Mouse (Mus musculus) CH12.LX (cell line): Measurements from ENCODE around the gene Map7. TPM values are rescaled to one million over a fixed set of nuclear protein-coding genes. Genes with fewer than 3 reads are reported as not detected.

Experiments
- DNase-seq: peaks from one replicate; pipeline ENCODE4 v3.0.0-alpha.2; 2013; ENCODE audit errors: extremely low read depth
- H3K27ac ChIP-seq: 2 replicates; pipeline ENCODE4 v1.5.1; 2012; ENCODE audit warnings: low read depth, mild to moderate bottlenecking, control low read depth, moderate library complexity; ENCODE audit not compliant: insufficient read depth
- H3K27me3 ChIP-seq: replicated peaks from 2 replicates; pipeline ENCODE3; 2012; ENCODE audit warnings: inconsistent platforms
- H3K36me3 ChIP-seq, 2 experiments: replicated peaks in 1 of 2; 2 replicates each; pipeline versions ENCODE3 to v1.6.1; 2012; ENCODE audit warnings: inconsistent platforms in 1 of 2, low read length in 1 of 2, mild to moderate bottlenecking in 1 of 2, mixed read lengths in 1 of 2, moderate library complexity in 1 of 2; ENCODE audit not compliant: control insufficient read depth in 1 of 2, insufficient read depth in 1 of 2
- H3K4me1 ChIP-seq, 2 experiments: 2 replicates each; pipeline ENCODE4 v1.6.1; 2012; ENCODE audit warnings: inconsistent platforms in 1 of 2, moderate library complexity in 1 of 2; ENCODE audit not compliant: insufficient read depth in 2 of 2, control insufficient read depth in 1 of 2
- H3K4me2 ChIP-seq: 2 replicates; pipeline ENCODE4 v1.6.1; 2012; ENCODE audit warnings: low read depth, mild to moderate bottlenecking, control low read depth; ENCODE audit not compliant: poor library complexity, insufficient read depth, severe bottlenecking
- H3K4me3 ChIP-seq, 3 experiments: fragments of 150-350 bp in 1 of 3; sonication (generic) in 1 of 3; replicated peaks in 1 of 3; 2 replicates each; pipeline versions ENCODE3 to v1.5.1; 2011 to 2012; ENCODE audit warnings: low read depth in 2 of 3, low read length in 2 of 3, mild to moderate bottlenecking in 2 of 3, moderate library complexity in 2 of 3, control low read depth in 1 of 3, improper control_type of control experiment in 1 of 3, inconsistent platforms in 1 of 3, mixed read lengths in 1 of 3; ENCODE audit not compliant: poor library complexity in 1 of 3
- H3K79me2 ChIP-seq: replicated peaks from 2 replicates; pipeline ENCODE4 v1.6.1; 2012; ENCODE audit warnings: mild to moderate bottlenecking, moderate library complexity; ENCODE audit not compliant: control insufficient read depth, poor library complexity, insufficient read depth, severe bottlenecking; ENCODE audit errors: extremely low read depth
- H3K9ac ChIP-seq: 2 replicates; pipeline ENCODE4 v1.6.1; 2012; ENCODE audit warnings: low read depth, mild to moderate bottlenecking, control low read depth, moderate library complexity; ENCODE audit not compliant: insufficient read depth
- H3K9me3 ChIP-seq: replicated peaks from 2 replicates; pipeline ENCODE3; 2012; ENCODE audit warnings: low read length, inconsistent platforms, mixed read lengths
- BHLHE40 ChIP-seq: IDR thresholded peaks from 2 replicates; pipeline ENCODE4 v1.6.1; 2011; ENCODE audit warnings: mild to moderate bottlenecking, low read depth, low read length, improper control_type of control experiment
- CHD1 ChIP-seq: IDR thresholded peaks from 2 replicates; pipeline ENCODE4 v1.6.1; 2012; ENCODE audit warnings: low read depth, low read length, improper control_type of control experiment, inconsistent platforms
- CHD2 ChIP-seq: IDR thresholded peaks from 2 replicates; pipeline ENCODE4 v1.6.1; 2011; ENCODE audit warnings: low read length, improper control_type of control experiment
- CTCF ChIP-seq, 2 experiments: IDR thresholded peaks in 1 of 2; conservative IDR thresholded peaks in 1 of 2; 2 replicates each; pipeline ENCODE4 v1.5.1; 2011 to 2012; ENCODE audit warnings: low read depth in 2 of 2, low read length in 2 of 2, improper control_type of control experiment in 1 of 2, inconsistent platforms in 1 of 2, mild to moderate bottlenecking in 1 of 2, moderate library complexity in 1 of 2
- E2F4 ChIP-seq: IDR thresholded peaks from 2 replicates; pipeline ENCODE4 v1.6.1; 2011; ENCODE audit warnings: low read depth, low read length, improper control_type of control experiment; ENCODE audit not compliant: insufficient replicate concordance
- EP300 ChIP-seq: IDR thresholded peaks from 2 replicates; pipeline ENCODE4 v1.6.1; 2011; ENCODE audit warnings: low read length, improper control_type of control experiment
- GABPA ChIP-seq: IDR thresholded peaks from 2 replicates; pipeline ENCODE4 v1.6.1; 2012; ENCODE audit warnings: low read depth, low read length, improper control_type of control experiment, inconsistent platforms; ENCODE audit not compliant: insufficient replicate concordance
- HCFC1 ChIP-seq: IDR thresholded peaks from 2 replicates; pipeline ENCODE4 v1.6.1; 2012; ENCODE audit warnings: low read depth, mild to moderate bottlenecking, inconsistent platforms, low read length, improper control_type of control experiment
- IRF4 ChIP-seq: IDR thresholded peaks from 2 replicates; pipeline ENCODE4 v1.6.1; 2014; ENCODE audit warnings: low read depth, mild to moderate bottlenecking, inconsistent platforms, low read length, improper control_type of control experiment
- JUND ChIP-seq: conservative IDR thresholded peaks from 2 replicates; pipeline ENCODE4 v1.6.1; 2011; ENCODE audit warnings: low read depth, low read length, improper control_type of control experiment
- KAT2A ChIP-seq: IDR thresholded peaks from 2 replicates; pipeline ENCODE4 v1.6.1; 2012; ENCODE audit warnings: low read length, improper control_type of control experiment, inconsistent platforms; ENCODE audit not compliant: insufficient replicate concordance
- MAFK ChIP-seq: IDR thresholded peaks from 2 replicates; pipeline ENCODE4 v1.6.1; 2011; ENCODE audit warnings: low read length, improper control_type of control experiment; ENCODE audit not compliant: insufficient replicate concordance
- MAZ ChIP-seq: IDR thresholded peaks from 2 replicates; pipeline ENCODE4 v1.6.1; 2012; ENCODE audit warnings: low read depth, mild to moderate bottlenecking, inconsistent platforms, low read length, improper control_type of control experiment, moderate library complexity
- MEF2A ChIP-seq: IDR thresholded peaks from 2 replicates; pipeline ENCODE4 v1.6.1; 2014; ENCODE audit warnings: low read depth, mild to moderate bottlenecking, inconsistent platforms, low read length, improper control_type of control experiment, borderline replicate concordance
- MXI1 ChIP-seq: IDR thresholded peaks from 2 replicates; pipeline ENCODE4 v1.6.1; 2011; ENCODE audit warnings: mild to moderate bottlenecking, low read depth, low read length, improper control_type of control experiment
- MYC ChIP-seq: IDR thresholded peaks from 2 replicates; pipeline ENCODE4 v1.6.1; 2011; ENCODE audit warnings: low read depth, mild to moderate bottlenecking, improper control_type of control experiment, low read length
- NELFE ChIP-seq: IDR thresholded peaks from 2 replicates; pipeline ENCODE4 v1.6.1; 2011; ENCODE audit warnings: low read depth, low read length, improper control_type of control experiment
- PAX5 ChIP-seq: IDR thresholded peaks from 2 replicates; pipeline ENCODE4 v1.6.1; 2012; ENCODE audit warnings: low read length, inconsistent platforms, mixed read lengths
- POLR2A ChIP-seq: IDR thresholded peaks from 2 replicates; pipeline ENCODE4 v1.6.1; 2011; ENCODE audit warnings: low read depth, mild to moderate bottlenecking, improper control_type of control experiment, low read length
- SIN3A ChIP-seq: IDR thresholded peaks from 2 replicates; pipeline ENCODE4 v1.6.1; 2012; ENCODE audit warnings: low read length, improper control_type of control experiment, inconsistent platforms
- SMC3 ChIP-seq: IDR thresholded peaks from 2 replicates; pipeline ENCODE4 v1.6.1; 2011; ENCODE audit warnings: low read depth, low read length, improper control_type of control experiment
- TCF12 ChIP-seq: IDR thresholded peaks from 2 replicates; pipeline ENCODE4 v1.6.1; 2014; ENCODE audit warnings: low read depth, mild to moderate bottlenecking, inconsistent platforms, low read length, improper control_type of control experiment
- UBTF ChIP-seq: IDR thresholded peaks from 2 replicates; pipeline ENCODE4 v1.6.1; 2012; ENCODE audit warnings: low read depth, mild to moderate bottlenecking, inconsistent platforms, low read length, improper control_type of control experiment, moderate library complexity
- USF1 ChIP-seq: IDR thresholded peaks from 2 replicates; pipeline ENCODE4 v1.6.1; 2014; ENCODE audit warnings: low read depth, mild to moderate bottlenecking, inconsistent platforms, low read length, improper control_type of control experiment
- USF2 ChIP-seq: conservative IDR thresholded peaks from 2 replicates; pipeline ENCODE4 v1.6.1; 2011; ENCODE audit warnings: low read depth, low read length, improper control_type of control experiment
- ZKSCAN1 ChIP-seq: IDR thresholded peaks from 2 replicates; pipeline ENCODE4 v1.6.1; 2012; ENCODE audit warnings: low read depth, inconsistent platforms, low read length, improper control_type of control experiment, borderline replicate concordance
- dilution Hi-C: fragments of 300-500 bp; cut with MboI; formaldehyde crosslinking; loops from 2 replicates; pipeline ENCODE4 v1.14.3; 2020; ENCODE audit warnings: low sequenced_read_pairs; ENCODE audit not compliant: extremely low pct_unique_long_range_greater_than_20kb, extremely low pct_ligation_motif_present
- in situ Hi-C: fragments of 300-500 bp; cut with MboI; formaldehyde crosslinking; loops from 3 replicates; pipeline ENCODE4 v1.14.3; 2019; ENCODE audit warnings: low sequenced_read_pairs, low pct_ligation_motif_present, low pct_unique_long_range_greater_than_20kb, mixed read lengths
- polyA plus RNA-seq: library from polyadenylated mRNA; unstranded; fragments of >175 nt; gene quantifications from 2 replicates; pipeline ENCODE4 v1.2.1, GENCODE M21; 2012; ENCODE audit warnings: low read depth; ENCODE audit not compliant: insufficient read length
- total RNA-seq, 2 experiments: library from RNA; depleted of rRNA; stranded (reverse); fragments of 300-350 nt in 1 of 2; fragments of >200 nt in 1 of 2; gene quantifications; 2 replicates each; pipeline ENCODE4 v1.2.3; 2012 to 2014

Map7 gene
- total and polyA plus RNA-seq, 3 experiments, result 7.4 to 31.1 (median 21.6) TPM

GRCm38 (mm10) chr10:20222011-20222410 is 73.7 kb downstream of the Map7 start:
- no peak overlapping the region for H3K9ac ChIP-seq
- dilution Hi-C loops, result no loop called here

GRCm38 (mm10) chr10:20226728-20227127 is 78.5 kb downstream of the Map7 start:
- Histone ChIP-seq H3K27ac (no peak overlapping the region), H3K27me3 (no peaks in the 10 kb centered on the region)
- TF ChIP-seq EP300 (no peak), ZKSCAN1 (no peak), USF1 (no peak), HCFC1 (no peak), E2F4 (no peak), NELFE (no peak), CHD2 (no peak), USF2 (no peak), CHD1 (no peak), IRF4 (no peak), MYC (no peak), CTCF (conservative IDR thresholded peaks at IDR 0.05 in 1 of 2, IDR thresholded peaks at IDR 0.05 in 1 of 2; ENCODE audit: low read depth in 2 of 2, low read length in 2 of 2) (no peak), UBTF (no peak), POLR2A (no peak), MAFK (no peak), TCF12 (no peak), BHLHE40 (no peak), JUND (no peak), KAT2A (no peak)
- TF ChIP-seq, all 38 proteins: peak for 0
- dilution Hi-C loops, result no loop called here
- Histone ChIP-seq H3K9ac (no peak overlapping the region), H3K36me3 (no peaks in the 10 kb centered on the region), H3K4me2 (no peak overlapping the region), H3K4me3 (no peak overlapping the region), H3K4me1 (no peaks in the 10 kb centered on the region), H3K9me3 (no peaks in the 10 kb centered on the region), H3K79me2 (no peaks in the 10 kb centered on the region)
- no peak for DNase-seq
- in situ Hi-C loops, result no loop called here

More at GRCm38 (mm10) chr10:20222011-20222410, 73.7 kb downstream of the Map7 start:
- no peaks in the 10 kb centered on the region for H3K36me3 ChIP-seq
- H3K27ac ChIP-seq, result no peak overlapping the region
- peaks cover 0 to 7% of the 10 kb centered on the region in 2 experiments; a peak in 1 of 4 replicates for H3K4me1 ChIP-seq
- H3K27me3 ChIP-seq, result no peaks in the 10 kb centered on the region
- no peak overlapping the region for H3K4me3 ChIP-seq
- no peaks in the 10 kb centered on the region for H3K79me2 ChIP-seq
- in situ Hi-C loops, result no loop called here
- TF ChIP-seq JUND (no peak), CTCF (conservative IDR thresholded peaks at IDR 0.05 in 1 of 2, IDR thresholded peaks at IDR 0.05 in 1 of 2; ENCODE audit: low read depth in 2 of 2, low read length in 2 of 2) (no peak), KAT2A (no peak), MAZ (no peak), CHD1 (no peak), PAX5 (no peak), UBTF (no peak), USF2 (no peak), MXI1 (no peak), GABPA (no peak), SMC3 (no peak), MEF2A (no peak), MYC (no peak), BHLHE40 (no peak), SIN3A (no peak), POLR2A (no peak)
- no peaks in the 10 kb centered on the region for H3K9me3 ChIP-seq
- DNase-seq, result no peak
- no peak overlapping the region for H3K4me2 ChIP-seq
